Mouse (Mus musculus): ENCODE data around the gene Olfr1346. TPM values are rescaled to one million over a fixed set of nuclear protein-coding genes. Genes with fewer than 3 reads are reported as not detected.

Gene Olfr1346
- polyA plus RNA-seq, 1 experiment from 2014 or later = not detected

DNA sequence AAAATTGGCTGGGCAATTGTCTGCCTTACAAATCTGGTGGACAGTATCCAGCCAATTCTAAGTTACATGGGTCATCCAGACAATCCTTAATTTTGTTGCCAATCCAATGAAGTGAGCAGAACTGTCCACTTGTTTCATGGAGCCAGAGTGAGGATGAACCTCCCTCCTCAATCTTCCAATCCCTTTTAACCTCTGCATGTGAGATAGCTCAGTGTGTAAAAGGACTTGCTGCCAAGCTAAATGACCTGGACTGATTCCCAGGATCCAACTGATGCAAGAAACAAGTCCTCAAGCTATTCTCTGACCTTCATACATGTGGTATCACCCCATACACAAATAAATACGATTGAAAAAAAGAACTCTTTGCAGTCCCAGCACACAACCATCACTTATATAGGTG is 54.8 kb downstream of the Olfr1346 start:
- H3K4me1 ChIP-seq (replicated peaks) = no peaks in the 10 kb centered on the region
- H3K27me3 ChIP-seq = no peaks in the 10 kb centered on the region
- H3K9ac ChIP-seq = no peak overlapping the region
- ATAC-seq (ENCODE audit: low FRiP score, low read depth) = no peak
- no peak overlapping the region for H3K4me3 ChIP-seq
- no peak overlapping the region for H3K4me2 ChIP-seq
- no peak overlapping the region for H3K27ac ChIP-seq (replicated peaks)
- WGBS = 34% methylated on average over 1 of the region's 1 CpGs
- H3K36me3 ChIP-seq = no peaks in the 10 kb centered on the region
- no peaks in the 10 kb centered on the region for H3K9me3 ChIP-seq

DNA sequence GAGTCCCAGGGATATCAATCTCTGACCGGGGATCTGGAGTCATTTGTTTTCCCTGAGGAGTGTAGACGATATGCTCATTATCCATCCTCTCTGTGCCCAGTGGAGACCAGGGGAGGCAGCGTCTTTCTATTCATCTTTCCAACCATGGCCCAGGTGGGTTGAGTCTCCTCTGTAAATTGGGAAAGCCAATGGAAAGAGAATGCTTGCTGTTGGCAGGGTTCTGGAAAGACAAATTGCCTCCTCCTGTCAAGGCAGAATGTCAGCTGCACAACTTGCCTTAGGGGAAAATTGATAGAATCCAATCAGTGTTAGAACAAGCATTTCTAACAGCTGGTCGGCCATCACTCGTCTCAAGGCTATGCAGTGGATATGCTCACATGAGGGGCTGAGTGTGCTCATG is 55.9 kb downstream of the Olfr1346 start, which contains the start of gene Olfr1349:
Olfr1349 (minus strand) TSS at position 101 of the 400 bp plus-strand sequence.
- H3K4me2 ChIP-seq = no peak within 1 kb of the TSS
- no peaks in the 10 kb centered on the region for H3K36me3 ChIP-seq
- H3K9ac ChIP-seq = no peak within 1 kb of the TSS
- H3K4me3 ChIP-seq = no peak within 1 kb of the TSS
- 81% methylated on average over 5 of the region's 5 CpGs for WGBS
- ATAC-seq (ENCODE audit: low FRiP score, low read depth) = no peak
- H3K27me3 ChIP-seq = no peaks in the 10 kb centered on the region
- H3K9me3 ChIP-seq = no peaks in the 10 kb centered on the region
- no peak within 1 kb of the TSS for H3K27ac ChIP-seq (replicated peaks)
- H3K4me1 ChIP-seq (replicated peaks) = no peaks in the 10 kb centered on the region

DNA sequence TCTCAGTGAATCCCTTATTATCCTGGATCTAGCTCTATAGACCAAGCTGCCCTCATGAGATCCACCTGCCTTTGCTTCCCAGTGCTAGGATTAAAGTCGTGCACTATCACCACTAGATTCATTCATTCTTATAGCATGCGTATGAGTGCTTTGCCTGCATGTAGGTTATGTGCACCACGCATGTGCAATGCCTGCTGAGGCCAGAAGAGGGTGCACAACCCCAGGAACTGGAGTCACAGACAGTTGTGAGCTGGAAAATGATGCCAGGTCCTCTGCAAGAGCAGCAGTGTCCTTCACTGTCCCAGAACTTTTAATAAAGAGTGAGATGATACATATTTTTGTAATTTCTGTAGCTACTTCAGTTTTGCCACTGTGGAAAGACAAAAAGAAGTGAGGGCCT is 58.1 kb downstream of the Olfr1346 start:
- no peaks in the 10 kb centered on the region for H3K4me1 ChIP-seq (replicated peaks)
- H3K4me3 ChIP-seq = no peak overlapping the region
- no peaks in the 10 kb centered on the region for H3K36me3 ChIP-seq
- H3K27ac ChIP-seq (replicated peaks) = no peak overlapping the region
- H3K27me3 ChIP-seq = no peaks in the 10 kb centered on the region
- H3K4me2 ChIP-seq = no peak overlapping the region
- no peaks in the 10 kb centered on the region for H3K9me3 ChIP-seq
- H3K9ac ChIP-seq = no peak overlapping the region
- WGBS = 63% methylated on average over 3 of the region's 3 CpGs
- no peak for ATAC-seq (ENCODE audit: low FRiP score, low read depth)

DNA sequence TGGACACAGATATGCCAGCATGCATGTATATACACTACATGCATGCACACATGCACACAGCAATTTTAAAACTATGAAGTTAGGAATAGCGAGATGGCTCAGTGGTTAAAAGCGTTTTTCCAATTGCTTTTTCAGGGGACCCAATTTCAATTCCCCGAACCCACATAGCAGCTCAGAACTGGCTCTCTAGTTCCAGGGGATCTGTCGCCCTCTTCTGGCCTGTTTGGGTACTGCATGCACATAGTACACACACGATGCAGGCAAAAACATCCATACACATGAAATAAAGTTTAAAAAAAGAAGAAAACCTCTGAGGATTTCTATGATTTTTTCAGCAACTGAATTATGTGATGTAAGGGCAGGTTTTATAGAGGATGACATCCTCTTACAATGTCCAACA is 59.2 kb downstream of the Olfr1346 start:
- no peaks in the 10 kb centered on the region for H3K27me3 ChIP-seq
- no peak overlapping the region for H3K4me3 ChIP-seq
- H3K9ac ChIP-seq = no peak overlapping the region
- no peak overlapping the region for H3K4me2 ChIP-seq
- no peaks in the 10 kb centered on the region for H3K36me3 ChIP-seq
- no peak overlapping the region for H3K27ac ChIP-seq (replicated peaks)
- no peaks in the 10 kb centered on the region for H3K4me1 ChIP-seq (replicated peaks)
- 66% methylated on average over 5 of the region's 5 CpGs for WGBS
- H3K9me3 ChIP-seq = no peaks in the 10 kb centered on the region
- ATAC-seq (ENCODE audit: low FRiP score, low read depth) = no peak

Other genes starting within 250 kb of the Olfr1346 start
- gene Zscan5b, start 244.8 kb upstream of the Olfr1346 start, polyA plus RNA-seq (2015; fragmentation: Nextera tagmentation; extraction: Ambion mirVana) = not detected in 2 replicates
- gene Epp13, start 214.4 kb upstream of the Olfr1346 start, polyA plus RNA-seq (2015; fragmentation: Nextera tagmentation; extraction: Ambion mirVana) = 0.23 and 0.41 TPM in 2 replicates
- gene Zfp667, start 180.5 kb upstream of the Olfr1346 start, polyA plus RNA-seq (2015; fragmentation: Nextera tagmentation; extraction: Ambion mirVana) = 16.3 and 17.6 TPM in 2 replicates
- gene Zfp583, start 135.8 kb upstream of the Olfr1346 start, polyA plus RNA-seq (2015; fragmentation: Nextera tagmentation; extraction: Ambion mirVana) = 13.6 and 14.7 TPM in 2 replicates
- 8.1 and 8.5 TPM in 2 replicates for gene Gm3854, start 123.3 kb upstream of the Olfr1346 start, polyA plus RNA-seq (2015; fragmentation: Nextera tagmentation; extraction: Ambion mirVana)
- 3.5 and 4.9 TPM in 2 replicates for gene Zfp78, start 103.8 kb upstream of the Olfr1346 start, polyA plus RNA-seq (2015; fragmentation: Nextera tagmentation; extraction: Ambion mirVana)
- gene Zfp28, start 83.8 kb upstream of the Olfr1346 start, polyA plus RNA-seq (2015; fragmentation: Nextera tagmentation; extraction: Ambion mirVana) = 13.8 and 14.2 TPM in 2 replicates
- 7.0 and 8.4 TPM in 2 replicates for gene Smim17, start 68.4 kb upstream of the Olfr1346 start, polyA plus RNA-seq (2015; fragmentation: Nextera tagmentation; extraction: Ambion mirVana)
- 0.05 TPM in 1 of 2 replicates, not detected in the other for gene Gm20715, start 56.8 kb upstream of the Olfr1346 start, polyA plus RNA-seq (2015; fragmentation: Nextera tagmentation; extraction: Ambion mirVana)
- 0.14 and 0.18 TPM in 2 replicates for gene Olfr1344, start 28.4 kb upstream of the Olfr1346 start, polyA plus RNA-seq (2015; fragmentation: Nextera tagmentation; extraction: Ambion mirVana)
- not detected in 2 replicates for gene Olfr1336, start 10.9 kb upstream of the Olfr1346 start, polyA plus RNA-seq (2015; fragmentation: Nextera tagmentation; extraction: Ambion mirVana)
- not detected in 2 replicates for gene Olfr5, start 19.8 kb downstream of the Olfr1346 start, polyA plus RNA-seq (2015; fragmentation: Nextera tagmentation; extraction: Ambion mirVana)
- gene Olfr1347, start 32.7 kb downstream of the Olfr1346 start, polyA plus RNA-seq (2015; fragmentation: Nextera tagmentation; extraction: Ambion mirVana) = not detected in 2 replicates
- not detected in 2 replicates for gene Olfr1348, start 41.6 kb downstream of the Olfr1346 start, polyA plus RNA-seq (2015; fragmentation: Nextera tagmentation; extraction: Ambion mirVana)
- gene Olfr1349, start 55.8 kb downstream of the Olfr1346 start, polyA plus RNA-seq (2015; fragmentation: Nextera tagmentation; extraction: Ambion mirVana) = not detected in 2 replicates
- gene Olfr1350, start 97.7 kb downstream of the Olfr1346 start, polyA plus RNA-seq (2015; fragmentation: Nextera tagmentation; extraction: Ambion mirVana) = not detected in 2 replicates
- 7.1 and 7.5 TPM in 2 replicates for gene Zim1, start 229.3 kb downstream of the Olfr1346 start, polyA plus RNA-seq (2015; fragmentation: Nextera tagmentation; extraction: Ambion mirVana)